Mouse (Mus musculus): ENCODE results near the gene Depdc1b.

Gene Depdc1b

DNA sequence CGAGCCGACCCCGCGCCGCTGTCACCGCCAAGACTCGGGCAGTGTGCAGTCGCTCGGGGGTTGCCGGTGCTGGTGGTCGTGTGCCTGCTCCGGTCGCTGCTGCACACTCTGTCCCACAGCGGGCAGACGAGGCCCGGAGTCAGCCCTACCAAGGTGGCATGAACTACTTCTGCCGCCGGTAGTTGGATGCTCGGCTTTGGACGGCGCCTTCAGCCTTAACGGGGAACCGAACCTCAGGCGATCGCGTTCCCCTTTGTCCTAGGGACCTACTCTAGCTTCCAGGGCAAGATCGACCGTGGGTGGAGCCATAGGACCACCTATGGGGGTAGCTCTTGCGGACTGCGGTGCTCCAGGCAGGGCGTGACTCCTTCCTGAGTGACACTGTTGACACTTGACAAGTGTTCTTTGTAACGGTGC is 363 bp downstream of the Depdc1b start:
- in situ Hi-C loops (cut with MboI, MseI), result loop anchor here (5.0 kb wide), 1 partner anchor 119 kb away; no protein-coding TSS in a partner anchor

- in situ Hi-C loops (cut with MboI, MseI), result loop anchor here (5.0 kb wide), 1 partner anchor 120 kb away; no protein-coding TSS in a partner anchor
These were observed 1.3 kb downstream of the Depdc1b start for GRCm38 (mm10) chr13:108317414-108317813.

- in situ Hi-C loops (cut with MboI, MseI), result loop anchor here (5.0 kb wide), 1 partner anchor 122 kb away; no protein-coding TSS in a partner anchor
These were observed 2.9 kb downstream of the Depdc1b start for GRCm38 (mm10) chr13:108319028-108319427.

DNA sequence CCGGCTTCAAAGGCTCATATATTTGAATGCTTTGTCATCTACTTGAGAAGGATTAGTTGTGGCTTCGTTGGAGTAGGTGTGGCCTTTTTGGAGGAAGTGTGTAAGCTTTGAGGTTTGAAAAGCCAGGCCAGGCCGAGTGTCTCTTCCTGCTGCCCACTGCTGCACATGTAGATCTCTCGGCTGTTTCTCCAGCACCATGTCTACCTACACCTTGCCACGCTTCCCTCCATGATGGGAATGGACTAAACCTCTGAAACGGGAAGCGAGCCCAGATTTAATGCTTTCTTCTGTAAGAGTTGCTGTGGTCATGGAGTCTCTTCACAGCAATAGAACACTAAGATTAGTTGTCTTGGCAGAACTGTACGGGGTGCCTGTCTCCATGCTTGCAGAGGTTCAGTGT is 4.1 kb downstream of the Depdc1b start:
- in situ Hi-C loops (cut with MboI, MseI), result no loop called here

GRCm38 (mm10) chr13:108322466-108322865 is 6.3 kb downstream of the Depdc1b start:
- in situ Hi-C loops (cut with MboI, MseI), result no loop called here

DNA sequence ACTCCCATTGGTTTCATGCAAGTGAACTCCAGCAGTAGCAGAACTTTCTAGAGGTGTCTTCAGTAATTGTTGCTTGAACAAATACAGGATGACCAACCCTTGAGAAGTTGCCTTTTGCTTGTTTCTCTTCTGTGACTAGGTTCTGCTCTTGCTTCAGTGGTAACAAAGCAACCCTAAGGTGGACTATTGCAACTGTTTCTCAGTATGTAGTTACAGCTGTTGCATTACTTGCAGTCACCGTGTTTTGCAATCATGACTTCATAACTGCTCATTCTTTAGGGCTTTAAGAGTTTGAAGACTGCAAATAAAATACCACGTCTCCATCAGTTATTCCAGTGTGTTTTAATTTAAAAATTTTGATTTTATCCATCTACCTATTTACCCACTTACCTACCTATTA is 7.2 kb downstream of the Depdc1b start:
- in situ Hi-C loops (cut with MboI, MseI), result no loop called here

DNA sequence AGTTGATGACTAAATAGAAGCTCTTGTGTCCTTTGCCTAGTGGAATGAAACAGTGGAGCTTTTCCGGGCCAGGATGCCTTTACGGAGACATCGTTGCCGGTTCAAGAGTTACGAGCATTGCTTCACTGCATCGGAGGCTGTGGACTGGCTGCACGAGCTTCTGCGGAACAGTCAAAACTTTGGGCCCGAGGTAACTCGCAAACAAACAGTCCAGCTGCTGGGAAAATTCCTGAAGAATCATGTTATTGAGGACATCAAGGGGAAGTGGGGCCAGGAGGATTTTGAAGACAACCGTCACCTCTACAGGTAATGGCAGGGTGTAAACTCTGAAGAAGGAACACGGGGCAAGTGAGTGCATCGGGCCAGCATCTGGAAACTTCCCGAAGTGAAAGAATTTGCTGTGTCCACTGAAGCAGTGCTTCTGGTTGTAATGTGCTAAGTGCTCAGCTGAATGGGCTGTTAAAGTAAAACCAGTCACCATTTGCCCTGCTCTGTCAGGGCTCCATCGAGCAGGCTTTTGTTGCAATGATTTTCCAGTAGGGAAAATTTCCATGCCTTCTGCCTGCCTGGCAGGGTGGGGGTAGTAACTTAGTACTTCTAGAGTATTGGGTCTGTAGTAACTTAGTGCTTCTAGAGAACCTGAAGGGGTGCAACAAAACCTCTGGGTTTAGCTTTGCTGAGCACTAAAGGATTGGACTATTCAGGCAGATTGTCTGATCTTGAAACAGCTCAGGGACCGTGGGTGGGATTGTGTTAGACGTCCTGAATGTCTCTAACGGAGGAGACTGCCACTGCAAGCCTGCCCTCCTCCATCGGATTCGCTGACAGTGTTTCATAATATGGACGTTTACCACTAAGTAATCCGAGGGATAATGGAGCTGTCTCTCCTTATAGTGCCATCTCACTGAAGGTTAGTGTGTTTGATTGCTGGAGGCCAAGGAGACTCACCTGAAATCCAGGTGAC is 8.0 kb downstream of the Depdc1b start:
- in situ Hi-C loops (cut with MboI, MseI), result no loop called here

- in situ Hi-C loops (cut with MboI, MseI), result no loop called here
These were observed 9.7 kb downstream of the Depdc1b start for GRCm38 (mm10) chr13:108325871-108326270.

- in situ Hi-C loops (cut with MboI, MseI), result no loop called here
These were observed 10.2 kb downstream of the Depdc1b start for GRCm38 (mm10) chr13:108326351-108326750.

- in situ Hi-C loops (cut with MboI, MseI), result no loop called here
These were observed 10.9 kb downstream of the Depdc1b start for GRCm38 (mm10) chr13:108327047-108327446.

DNA sequence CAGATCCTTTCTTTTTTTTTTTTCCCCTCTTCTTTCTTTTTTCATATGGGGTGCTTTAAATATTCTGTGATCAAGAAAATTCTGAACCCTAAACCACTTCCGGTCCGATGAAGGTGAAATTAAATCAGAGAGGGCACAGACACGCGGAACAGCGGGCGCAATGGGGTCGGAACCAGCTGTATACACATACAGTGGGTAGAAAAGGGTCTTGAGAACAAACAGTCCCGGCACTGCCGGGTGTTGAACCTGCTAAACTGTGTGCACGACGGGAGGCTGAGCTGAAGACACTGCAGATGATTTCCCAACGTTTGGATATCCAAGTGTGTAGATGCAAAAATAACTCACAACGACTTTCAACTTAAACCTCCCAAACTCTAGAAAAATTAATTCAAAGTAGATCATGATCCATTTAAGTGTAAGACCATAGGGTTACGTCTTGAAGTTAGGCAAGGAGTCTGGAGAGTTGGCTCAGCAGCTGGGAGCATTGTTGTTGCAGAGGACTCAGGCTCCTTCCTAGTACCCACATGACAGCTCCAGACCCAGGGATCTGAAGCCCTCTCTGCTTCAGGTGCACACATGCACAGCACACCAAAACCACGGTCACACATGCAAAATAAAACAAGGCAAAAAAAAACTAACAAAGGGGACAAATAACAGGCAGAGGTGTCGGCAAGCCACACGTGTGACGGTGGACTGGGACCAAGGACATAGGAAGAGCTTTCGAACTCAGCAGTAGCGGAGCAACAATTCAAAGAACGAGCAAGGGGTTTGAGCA is 12.5 kb downstream of the Depdc1b start:
- in situ Hi-C loops (cut with MboI, MseI), result no loop called here

GRCm38 (mm10) chr13:108329693-108330092 is 13.6 kb downstream of the Depdc1b start:
- in situ Hi-C loops (cut with MboI, MseI), result loop anchor here (10.0 kb wide), 1 partner anchor 175 kb away; the partner anchor contains the start of genes Ercc8 and Ndufaf2

DNA sequence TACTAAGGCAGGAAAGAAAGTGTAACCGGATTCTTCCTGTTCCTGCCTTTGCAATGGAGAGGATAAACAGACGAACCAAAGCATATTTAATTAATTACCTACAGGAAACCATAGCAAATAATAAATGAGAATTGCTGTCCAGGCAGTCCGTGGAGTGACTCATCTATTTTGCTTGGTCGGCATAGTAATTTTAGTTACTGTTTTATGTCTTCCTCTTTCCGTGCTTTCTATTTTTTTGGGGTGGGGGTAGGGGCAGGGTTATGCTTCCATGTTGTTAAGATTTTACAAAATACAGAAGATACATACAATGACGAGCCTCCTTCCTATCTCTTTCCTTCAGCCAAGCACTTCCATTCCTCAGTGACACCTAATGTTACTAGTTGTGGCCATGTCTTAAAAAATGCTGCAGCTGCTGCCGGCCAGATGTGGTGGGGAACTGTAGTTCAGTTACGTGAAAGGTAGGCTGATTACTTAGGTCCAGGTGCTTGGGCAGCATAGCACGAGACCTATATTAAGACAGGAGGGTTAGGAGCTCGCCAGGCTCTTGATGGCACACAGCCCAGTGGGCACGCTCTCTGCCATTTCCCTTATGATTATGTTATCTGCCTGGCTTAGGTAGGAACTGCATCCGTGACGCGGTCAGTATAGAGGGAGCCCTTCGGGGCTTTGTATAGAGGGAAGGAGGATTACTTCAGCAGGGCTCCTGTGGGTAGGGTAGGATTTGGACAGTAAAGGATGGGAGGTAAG is 19.3 kb downstream of the Depdc1b start:
- in situ Hi-C loops (cut with MboI, MseI), result loop anchor here (10.0 kb wide), 1 partner anchor 181 kb away; the partner anchor contains the start of genes Ercc8 and Ndufaf2

- in situ Hi-C loops (cut with MboI, MseI), result loop anchor here (10.0 kb wide), 1 partner anchor 181 kb away; the partner anchor contains the start of genes Ercc8 and Ndufaf2
These were observed 20.1 kb downstream of the Depdc1b start for GRCm38 (mm10) chr13:108336192-108336591.

- in situ Hi-C loops (cut with MboI, MseI), result loop anchor here (10.0 kb wide), 1 partner anchor 183 kb away; the partner anchor contains the start of genes Ercc8 and Ndufaf2
These were observed 21.2 kb downstream of the Depdc1b start for GRCm38 (mm10) chr13:108337340-108337739.

DNA sequence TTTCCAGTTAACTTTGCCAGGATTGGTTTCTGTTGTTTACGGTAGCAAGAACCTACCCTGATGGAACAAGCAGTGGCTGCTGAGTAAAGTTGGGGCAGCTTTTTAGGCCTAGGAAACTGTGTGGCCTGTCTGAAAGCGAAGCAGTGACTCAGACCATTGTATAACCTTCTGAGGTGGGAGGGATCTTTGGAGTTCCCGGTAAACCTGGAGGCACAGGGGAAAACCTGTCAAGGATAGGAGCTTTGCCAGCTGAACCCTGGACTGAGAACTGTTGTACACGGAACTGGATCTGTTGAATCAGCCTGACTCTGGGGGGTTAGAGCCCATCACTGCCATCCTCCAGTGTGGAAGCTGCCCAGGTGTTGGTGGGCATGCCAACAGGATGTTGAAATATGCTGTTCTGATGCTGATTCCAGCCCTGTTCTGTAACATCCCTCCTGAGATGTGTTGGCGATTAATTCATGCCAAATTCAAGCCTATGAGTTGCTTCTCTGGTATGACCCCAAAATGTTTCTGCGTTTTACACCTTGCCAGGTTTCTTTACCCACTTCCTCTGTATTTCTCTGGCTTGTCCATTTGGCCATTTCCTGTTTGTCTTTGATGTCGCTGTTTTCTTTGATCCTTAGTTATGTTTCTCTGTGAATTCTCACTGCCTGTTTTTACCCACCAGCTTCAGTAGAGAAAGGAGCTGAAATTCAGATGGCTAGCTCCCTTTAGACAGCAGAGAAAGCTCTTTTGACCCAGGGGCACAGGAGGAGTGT is 22.1 kb downstream of the Depdc1b start:
- in situ Hi-C loops (cut with MboI, MseI), result loop anchor here (10.0 kb wide), 1 partner anchor 183 kb away; the partner anchor contains the start of genes Ercc8 and Ndufaf2

GRCm38 (mm10) chr13:108339907-108340596 is 23.9 kb downstream of the Depdc1b start:
- in situ Hi-C loops (cut with MboI, MseI), result loop anchor here (5.0 to 10.0 kb wide), 2 partner anchors 185 to 867 kb away; partner anchors contain the start of genes Ercc8 and Ndufaf2

DNA sequence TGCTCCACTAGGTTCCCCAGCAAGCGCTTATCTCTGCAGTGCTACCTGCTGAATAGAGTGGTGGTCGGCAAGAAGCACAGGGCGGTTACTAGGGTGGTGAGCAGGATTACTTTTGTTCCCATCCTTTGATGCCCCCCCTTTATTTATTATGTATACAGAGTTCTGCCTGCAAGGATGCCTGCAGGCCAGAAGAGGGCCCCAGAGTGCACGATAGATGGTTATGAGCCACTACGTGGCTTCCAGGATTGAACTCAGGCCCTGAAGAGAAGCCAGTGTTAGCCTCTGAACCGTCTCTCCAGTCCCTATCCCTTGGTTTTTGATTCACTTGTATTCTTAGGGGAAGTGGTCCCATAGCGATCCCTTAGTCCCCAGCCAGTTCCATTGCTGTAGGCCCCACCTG is 25.5 kb downstream of the Depdc1b start:
- in situ Hi-C loops (cut with MboI, MseI), result loop anchor here (5.0 kb wide), 1 partner anchor 866 kb away; no protein-coding TSS in a partner anchor

DNA sequence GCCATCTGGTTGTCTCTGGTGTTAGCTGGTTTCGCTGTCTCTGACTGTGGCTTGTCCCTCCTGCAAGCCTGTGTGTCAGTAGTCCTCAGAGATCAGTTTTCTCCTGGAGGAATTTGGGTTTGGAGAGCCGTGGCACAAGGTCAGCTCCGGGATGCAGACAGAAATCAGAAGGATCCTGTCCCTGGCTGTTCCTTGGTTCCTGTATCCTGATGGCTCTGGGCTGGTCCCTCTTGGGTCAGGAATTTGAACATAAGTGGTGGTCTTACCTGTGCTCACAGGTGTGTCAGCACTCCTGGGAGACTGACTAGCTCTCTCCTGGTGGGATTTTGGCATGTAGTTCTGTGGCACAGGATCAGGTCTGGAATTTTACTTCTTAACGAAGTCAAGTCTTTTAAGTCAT is 29.6 kb downstream of the Depdc1b start:
- in situ Hi-C loops (cut with MboI, MseI), result no loop called here

Data from T-helper 1 cell (primary cell).